8 mouse cellular contexts compared by ENCODE assay signal in the genomic region with DNA sequence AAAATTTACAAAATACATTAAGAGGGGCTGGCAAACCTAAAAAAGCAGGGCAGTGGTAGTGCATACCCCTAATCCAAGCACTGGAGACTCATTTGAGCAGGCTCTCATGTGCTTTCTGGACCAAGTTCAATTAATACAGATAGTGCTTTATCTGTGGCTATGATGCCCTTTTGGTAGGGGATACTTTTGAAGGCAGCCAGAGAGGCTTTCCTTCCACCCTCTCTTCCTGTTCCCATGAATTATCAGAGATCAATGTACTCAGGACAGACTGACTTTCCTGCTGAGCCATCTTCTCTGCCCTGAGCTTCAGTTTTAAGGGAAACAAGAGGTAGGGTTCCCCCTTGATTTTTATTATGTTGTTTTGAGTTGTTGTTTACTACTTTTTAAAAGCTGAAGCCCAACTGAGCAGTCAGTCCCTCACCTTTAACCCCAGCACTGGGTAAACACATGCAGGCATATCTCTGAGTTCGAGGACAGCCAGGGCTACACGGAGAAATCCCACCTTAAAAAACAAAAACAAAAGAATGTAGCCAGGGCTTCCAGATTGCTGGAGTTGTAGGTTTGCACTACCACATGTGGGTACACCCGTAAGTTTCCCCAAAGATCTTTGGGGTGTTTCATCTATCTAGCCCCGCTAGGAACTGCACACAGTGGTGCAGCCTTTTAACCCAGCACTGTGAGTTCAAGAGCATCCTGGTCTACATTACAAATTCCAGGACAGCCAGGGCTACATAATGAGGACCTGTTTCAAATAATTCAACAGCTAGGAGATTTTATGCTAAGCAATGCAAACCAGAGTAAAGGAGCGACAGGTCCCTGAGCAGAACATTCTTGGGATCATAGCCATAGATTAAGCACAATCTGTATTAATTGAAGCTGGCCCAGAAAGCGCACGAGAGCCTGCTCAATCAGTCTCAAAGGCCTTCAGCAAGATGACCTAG. TPM values are rescaled to one million over a fixed set of nuclear protein-coding genes. Genes with fewer than 3 reads are reported as not detected.
A peak's percentile ranks its signal among the peaks of the same experiment; 100 is the strongest.
DNase-seq lines count a peak whose midpoint lies in the region; ATAC-seq and TF ChIP-seq lines count a peak whose summit lies in the region.

No protein-coding gene starts in this region.

- intact Hi-C loops in gastrocnemius, postnatal 14 days (cut with DNase I; ENCODE audit: low total_unique reads), result no loop called here

- no peak for TF ChIP-seq POLR2A in small intestine, adult 2 months (IDR thresholded peaks at IDR 0.05; ENCODE audit: low read depth, low read length)

- H3K36me3 ChIP-seq in lung, postnatal 0 days (ENCODE audit: insufficient read depth, low read length), result peaks cover 3% of the 10 kb centered on the region
- H3K36me3 ChIP-seq in limb, embryonic 11.5 days (ENCODE audit: control insufficient read depth, insufficient read depth, low read length), result peaks cover 3% of the 10 kb centered on the region; the same call in 1 of the 2 replicates
- H3K36me3 ChIP-seq in small intestine, adult 2 months (ENCODE audit: control insufficient read depth, insufficient read depth, low read length), result peaks cover 9% of the 10 kb centered on the region

- DNase-seq in cerebellum, adult 11-12 months, result peak; percentile 45
- no peak for DNase-seq in cerebellum, postnatal 4 days (ENCODE audit: low spot score in 2 of 2)
- no peak for DNase-seq in lung, postnatal 0 days (ENCODE audit: low spot score)
- DNase-seq in lung, postnatal 25 days (ENCODE audit: low spot score), result no peak
- no peak for DNase-seq in limb, embryonic 11.5 days (ENCODE audit: low spot score)
- DNase-seq in gastrocnemius, postnatal 14 days, result no peak
- DNase-seq in adrenal gland, postnatal 4 days (ENCODE audit: low spot score in 2 of 2), result no peak

- no peak for TF ChIP-seq EP300 in lung, postnatal 0 days (IDR thresholded peaks at IDR 0.05)

- H3K9me3 ChIP-seq in lung, postnatal 0 days (ENCODE audit: low read length), result no peaks in the 10 kb centered on the region
- H3K9me3 ChIP-seq in limb, embryonic 11.5 days (ENCODE audit: control insufficient read depth, low read length), result no peaks in the 10 kb centered on the region

- H3K9ac ChIP-seq in lung, postnatal 0 days (replicated peaks; ENCODE audit: low read depth), result peak overlapping the region; percentile 48
- peak overlapping the region; percentile 4; the same call in 1 of the 2 replicates for H3K9ac ChIP-seq in limb, embryonic 11.5 days (ENCODE audit: low read length)

- 38% methylated on average over 7 of the region's 7 CpGs for WGBS in lung, postnatal 0 days
- WGBS in limb, embryonic 11.5 days, result 47% methylated on average over 7 of the region's 7 CpGs
- 48% methylated on average over 7 of the region's 7 CpGs for WGBS in small intestine, adult 2 months

- H3K27me3 ChIP-seq in lung, postnatal 0 days (replicated peaks; ENCODE audit: insufficient read depth, low read length), result no peaks in the 10 kb centered on the region
- H3K27me3 ChIP-seq in limb, embryonic 11.5 days (ENCODE audit: control insufficient read depth, insufficient read depth, low read length), result no peaks in the 10 kb centered on the region
- H3K27me3 ChIP-seq in small intestine, adult 2 months (ENCODE audit: control insufficient read depth, insufficient read depth, low read length), result no peaks in the 10 kb centered on the region

- H3K27ac ChIP-seq in lung, postnatal 0 days (ENCODE audit: low read length), result peak overlapping the region; percentile 89
- peak overlapping the region; percentile 2; the same call in 1 of the 2 replicates for H3K27ac ChIP-seq in limb, embryonic 11.5 days (replicated peaks; ENCODE audit: low read depth, low read length)
- H3K27ac ChIP-seq in small intestine, adult 2 months (ENCODE audit: insufficient read depth, low read depth, low read length), result peak overlapping the region; percentile 89

- TF ChIP-seq CTCF in lung, postnatal 0 days (IDR thresholded peaks at IDR 0.05), result no peak
- TF ChIP-seq CTCF in small intestine, adult 2 months (IDR thresholded peaks at IDR 0.05; ENCODE audit: extremely low read depth, insufficient read length, insufficient replicate concordance, low read depth, low read length), result no peak

- H3K4me2 ChIP-seq in lung, postnatal 0 days (replicated peaks; ENCODE audit: low read depth, low read length), result peak overlapping the region; percentile 71
- H3K4me2 ChIP-seq in limb, embryonic 11.5 days (ENCODE audit: low read depth, severe bottlenecking), result peak overlapping the region; percentile 35

- no peak for ATAC-seq in lung, postnatal 0 days
- ATAC-seq in limb, embryonic 11.5 days (ENCODE audit: insufficient number of reproducible peaks, low FRiP score, low TSS enrichment, low read depth), result no peak

- H3K4me3 ChIP-seq in lung, postnatal 0 days (ENCODE audit: low read depth, low read length), result peak overlapping the region; percentile 44
- H3K4me3 ChIP-seq in limb, embryonic 11.5 days (ENCODE audit: low read depth, low read length), result peak overlapping the region; percentile 40
- H3K4me3 ChIP-seq in small intestine, adult 2 months (ENCODE audit: low read depth, low read length), result peak overlapping the region; percentile 65

- peaks cover 17% of the 10 kb centered on the region; the same call in 1 of the 2 replicates for H3K4me1 ChIP-seq in lung, postnatal 0 days (ENCODE audit: insufficient read depth, low read depth, low read length)
- H3K4me1 ChIP-seq in limb, embryonic 11.5 days (ENCODE audit: control insufficient read depth, insufficient read depth, low read length), result no peaks in the 10 kb centered on the region
- H3K4me1 ChIP-seq in small intestine, adult 2 months (ENCODE audit: control insufficient read depth, insufficient read depth, insufficient read length, low read length), result peaks cover 5% of the 10 kb centered on the region

RNA-seq across cellular contexts. Expression of gene Gpi1, which starts 2.9 kb away (rescaled TPM):
- 122 and 123 TPM in 2 replicates for polyA plus RNA-seq in lung, postnatal 0 days (2015; fragmentation: Nextera tagmentation; extraction: Ambion mirVana)
- polyA plus RNA-seq in limb, embryonic 11.5 days (2014; fragmentation: Nextera tagmentation; extraction: Ambion mirVana), result 278 and 291 TPM in 2 replicates
- 291 and 420 TPM in 2 replicates for polyA plus RNA-seq in small intestine, adult 2 months (2012; rRNA removed)
- total RNA-seq in gastrocnemius, postnatal 14 days (2021), result 1,000 to 10,000 TPM; 1,010 to 1,102 TPM
- 100 to 1,000 TPM; 298 to 310 TPM for total RNA-seq in adrenal gland, postnatal 4 days (2021)

RNA-seq across cellular contexts. Expression of gene Gm6096, which starts 17.8 kb away (rescaled TPM):
- not detected in 2 replicates for polyA plus RNA-seq in lung, postnatal 0 days (2015; fragmentation: Nextera tagmentation; extraction: Ambion mirVana)
- polyA plus RNA-seq in limb, embryonic 11.5 days (2014; fragmentation: Nextera tagmentation; extraction: Ambion mirVana), result not detected in 2 replicates
- not detected in 2 replicates for polyA plus RNA-seq in small intestine, adult 2 months (2012; rRNA removed)
- not detected for total RNA-seq in gastrocnemius, postnatal 14 days (2021)
- total RNA-seq in adrenal gland, postnatal 4 days (2021), result not detected

RNA-seq across cellular contexts. Expression of gene Pdcd2l, which starts 36.6 kb away (rescaled TPM):
- 34.0 and 37.9 TPM in 2 replicates for polyA plus RNA-seq in lung, postnatal 0 days (2015; fragmentation: Nextera tagmentation; extraction: Ambion mirVana)
- 65.3 and 77.2 TPM in 2 replicates for polyA plus RNA-seq in limb, embryonic 11.5 days (2014; fragmentation: Nextera tagmentation; extraction: Ambion mirVana)
- 13.7 and 15.2 TPM in 2 replicates for polyA plus RNA-seq in small intestine, adult 2 months (2012; rRNA removed)
- 10 to 100 TPM; 17.1 to 17.6 TPM for total RNA-seq in gastrocnemius, postnatal 14 days (2021)
- total RNA-seq in adrenal gland, postnatal 4 days (2021), result 10 to 100 TPM; 28.3 to 31.6 TPM

Comparison
In these comparisons a context has a peak if more than half of its experiments do, and no peak if none do; other contexts are left out.
1. H3K27ac ChIP-seq: peak in every context shown above with its lines; median percentile 89 in lung, postnatal 0 days; 89 in small intestine, adult 2 months; 2 in limb, embryonic 11.5 days.